Mouse (Mus musculus) v-Abl transformed pro-B cells (cell line): ENCODE measurements around the gene 4931422A03Rik.

Experiments used
- in situ Hi-C, 2 experiments: fragments of 400-800 bp; cut with MboI; formaldehyde crosslinking; loops; one replicate each; pipeline ENCODE4 v1.15.1; 2025; ENCODE audit not compliant: unreplicated experiment in 2 of 2

4931422A03Rik gene

GRCm38 (mm10) chr2:103975904-103976303 is 52.3 kb downstream of the 4931422A03Rik start:
- in situ Hi-C loops: loop anchor here in 1 of 2 experiments (25.0 kb wide), 1 partner anchor 264 kb away; no protein-coding TSS in a partner anchor

GRCm38 (mm10) chr2:103971838-103972237 is 56.3 kb downstream of the 4931422A03Rik start:
- in situ Hi-C loops: no loop called here

- in situ Hi-C loops: no loop called here
Measured at GRCm38 (mm10) chr2:103970791-103971649, 57.1 kb downstream of the 4931422A03Rik start.

GRCm38 (mm10) chr2:103970041-103970790 is 57.9 kb downstream of the 4931422A03Rik start:
- in situ Hi-C loops: no loop called here

- in situ Hi-C loops: no loop called here
Measured at GRCm38 (mm10) chr2:103969437-103970040, 58.6 kb downstream of the 4931422A03Rik start.

GRCm38 (mm10) chr2:103968919-103969436 is 59.2 kb downstream of the 4931422A03Rik start:
- in situ Hi-C loops: no loop called here

- in situ Hi-C loops: no loop called here
Measured at GRCm38 (mm10) chr2:103968186-103968585, 60.0 kb downstream of the 4931422A03Rik start.

GRCm38 (mm10) chr2:103965391-103965790 is 62.8 kb downstream of the 4931422A03Rik start:
- in situ Hi-C loops: no loop called here

GRCm38 (mm10) chr2:103962349-103962748 is 65.8 kb downstream of the 4931422A03Rik start:
- in situ Hi-C loops: no loop called here

GRCm38 (mm10) chr2:103959574-103959973 is 68.6 kb downstream of the 4931422A03Rik start:
- in situ Hi-C loops: no loop called here

- in situ Hi-C loops: no loop called here
Measured at GRCm38 (mm10) chr2:103959066-103959465, 69.1 kb downstream of the 4931422A03Rik start.

- in situ Hi-C loops: no loop called here
Measured at GRCm38 (mm10) chr2:103958634-103959033, 69.5 kb downstream of the 4931422A03Rik start.

- in situ Hi-C loops: no loop called here
Measured at GRCm38 (mm10) chr2:103957649-103958546, 70.3 kb downstream of the 4931422A03Rik start, which contains the start of gene Lmo2. TSS of gene Lmo2 (plus strand) at chr2:103957986.

GRCm38 (mm10) chr2:103956867-103957266 is 71.3 kb downstream of the 4931422A03Rik start:
- in situ Hi-C loops: no loop called here

GRCm38 (mm10) chr2:103955714-103956113 is 72.4 kb downstream of the 4931422A03Rik start:
- in situ Hi-C loops: no loop called here

- in situ Hi-C loops: no loop called here
Measured at GRCm38 (mm10) chr2:103953050-103953835, 74.9 kb downstream of the 4931422A03Rik start.

- in situ Hi-C loops: no loop called here
Measured at GRCm38 (mm10) chr2:103947982-103948655, 80.0 kb downstream of the 4931422A03Rik start.

GRCm38 (mm10) chr2:103946892-103947291 is 81.3 kb downstream of the 4931422A03Rik start:
- in situ Hi-C loops: no loop called here
